Mouse (Mus musculus) right cerebral cortex, postnatal 4 days (tissue): ENCODE data around the gene Arhgef15.
"Not testable (repeated sequence)": the region's sequence is repeated elsewhere in the genome, so short reads cannot be mapped to it uniquely, and the experiment has no call there.

Experiments used
- DNase-seq: peaks from one replicate; pipeline ENCODE4 v3.0.0-alpha.2; 2022

Gene Arhgef15

GRCm38 (mm10) chr11:68965050-68965449 lies 7.8 kb upstream of the Arhgef15 start:
- no peak for DNase-seq

- no peak for DNase-seq
Measured at GRCm38 (mm10) chr11:68963405-68963804, 6.1 kb upstream of the Arhgef15 start.

GRCm38 (mm10) chr11:68962159-68962558 lies 4.9 kb upstream of the Arhgef15 start:
- DNase-seq: not testable (repeated sequence)

- DNase-seq: no peak
Measured at GRCm38 (mm10) chr11:68961596-68961995, 4.3 kb upstream of the Arhgef15 start.

GRCm38 (mm10) chr11:68957971-68958370 lies 691 bp upstream of the Arhgef15 start:
- DNase-seq: no peak

GRCm38 (mm10) chr11:68956697-68957096 lies 583 bp downstream of the Arhgef15 start:
- no peak for DNase-seq

GRCm38 (mm10) chr11:68956107-68956506 lies 1.2 kb downstream of the Arhgef15 start:
- no peak for DNase-seq

GRCm38 (mm10) chr11:68955473-68955872 lies 1.8 kb downstream of the Arhgef15 start:
- DNase-seq: no peak

GRCm38 (mm10) chr11:68954408-68954807 lies 2.9 kb downstream of the Arhgef15 start:
- no peak for DNase-seq

GRCm38 (mm10) chr11:68953903-68954302 lies 3.4 kb downstream of the Arhgef15 start:
- DNase-seq: no peak

- DNase-seq: peak; percentile 32
Measured at GRCm38 (mm10) chr11:68947542-68947993, 9.7 kb downstream of the Arhgef15 start.

- DNase-seq: peak; percentile 30
Measured at GRCm38 (mm10) chr11:68946806-68947440, 10.4 kb downstream of the Arhgef15 start.

GRCm38 (mm10) chr11:68946001-68946400 lies 11.3 kb downstream of the Arhgef15 start:
- no peak for DNase-seq

- DNase-seq: no peak
Measured at GRCm38 (mm10) chr11:68945245-68945644, 12.0 kb downstream of the Arhgef15 start.

- no peak for DNase-seq
Measured at GRCm38 (mm10) chr11:68942731-68943130, 14.5 kb downstream of the Arhgef15 start.

GRCm38 (mm10) chr11:68940516-68940915 lies 16.8 kb downstream of the Arhgef15 start:
- DNase-seq: no peak

- peak; percentile 72 for DNase-seq
Measured at GRCm38 (mm10) chr11:68939451-68940304, 17.6 kb downstream of the Arhgef15 start.

- not testable (repeated sequence) for DNase-seq
Measured at GRCm38 (mm10) chr11:68936951-68937350, 20.3 kb downstream of the Arhgef15 start.

GRCm38 (mm10) chr11:68933885-68934507 lies 23.3 kb downstream of the Arhgef15 start:
- no peak for DNase-seq

- DNase-seq: no peak
Measured at GRCm38 (mm10) chr11:68929947-68930346, 27.3 kb downstream of the Arhgef15 start.

- no peak for DNase-seq
Measured at GRCm38 (mm10) chr11:68926981-68927380, 30.3 kb downstream of the Arhgef15 start, which contains the start of gene Odf4. TSS of gene Odf4 (minus strand) at chr11:68927081.

GRCm38 (mm10) chr11:68924749-68925148 lies 32.5 kb downstream of the Arhgef15 start:
- no peak for DNase-seq

- DNase-seq: no peak
Measured at GRCm38 (mm10) chr11:68923191-68923590, 34.1 kb downstream of the Arhgef15 start.

- no peak for DNase-seq
Measured at GRCm38 (mm10) chr11:68914566-68914965, 42.7 kb downstream of the Arhgef15 start.
